Mouse (Mus musculus): Measurements from ENCODE around the gene Pemt.
"Not testable (repeated sequence)": the region's sequence is repeated elsewhere in the genome, so short reads cannot be mapped to it uniquely, and the experiment has no call there.

The Pemt gene

DNA sequence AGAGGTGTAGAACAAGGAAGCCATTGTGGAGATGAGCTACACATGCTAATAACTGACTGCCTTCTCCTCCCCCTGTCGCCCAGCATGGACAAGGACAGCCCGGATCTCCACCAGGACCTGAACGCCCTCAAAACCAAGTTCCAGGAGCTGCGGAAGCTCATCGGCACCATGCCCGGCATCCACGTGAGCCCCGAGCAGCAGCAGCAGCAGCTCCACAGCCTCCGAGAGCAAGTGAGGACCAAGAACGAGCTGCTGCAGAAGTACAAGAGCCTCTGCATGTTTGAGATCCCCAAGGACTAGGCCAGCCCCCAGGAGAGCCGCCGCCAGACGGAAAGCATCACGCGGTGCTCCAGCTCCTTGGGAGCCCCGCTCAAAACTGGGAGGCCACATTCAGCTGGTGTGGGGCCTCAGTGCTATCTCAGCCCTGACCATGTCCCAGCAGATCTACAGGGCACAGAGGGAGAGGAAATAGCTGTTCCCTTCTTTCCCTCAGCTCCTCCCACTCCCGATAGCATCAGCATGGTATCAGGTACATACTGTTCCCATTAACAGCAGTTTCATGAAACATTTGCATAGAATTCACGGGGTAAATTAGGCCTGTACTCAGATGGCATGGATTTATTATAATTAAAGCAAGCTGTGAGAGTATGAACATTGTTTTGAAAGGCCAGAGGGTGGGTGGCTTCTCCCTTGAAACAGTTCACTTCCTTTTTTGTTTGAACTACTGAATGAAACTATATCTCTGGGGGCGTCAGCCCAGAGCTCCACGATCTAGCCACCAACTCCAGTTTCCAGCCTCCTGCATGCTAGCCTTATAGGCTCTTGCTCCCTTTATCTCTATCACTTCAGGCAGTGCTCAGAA, 85.6 kb downstream of the Pemt start:
- ATAC-seq (ENCODE audit: insufficient number of reproducible peaks, low FRiP score, low TSS enrichment): no peak

DNA sequence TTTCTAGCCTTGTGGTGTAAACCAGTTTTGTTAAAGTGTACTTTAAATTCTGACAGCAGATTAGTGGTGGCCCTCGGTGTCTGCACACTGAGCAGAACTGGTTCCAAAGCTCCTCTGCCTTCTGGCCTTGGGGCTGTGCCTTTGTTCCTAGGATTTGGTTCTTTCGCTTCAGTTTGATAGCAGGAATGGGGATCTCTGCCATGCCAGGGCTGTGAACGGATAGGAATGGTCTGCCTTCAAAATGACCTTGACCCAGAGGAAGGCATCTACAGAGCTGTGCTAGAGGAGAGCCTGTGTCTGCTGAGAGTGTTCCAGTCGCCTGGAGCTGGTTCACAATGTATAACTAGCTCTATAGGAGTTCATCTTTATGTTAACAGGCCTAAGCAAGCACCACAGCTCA, 86.8 kb downstream of the Pemt start:
- ATAC-seq (ENCODE audit: insufficient number of reproducible peaks, low FRiP score, low TSS enrichment): no peak

DNA sequence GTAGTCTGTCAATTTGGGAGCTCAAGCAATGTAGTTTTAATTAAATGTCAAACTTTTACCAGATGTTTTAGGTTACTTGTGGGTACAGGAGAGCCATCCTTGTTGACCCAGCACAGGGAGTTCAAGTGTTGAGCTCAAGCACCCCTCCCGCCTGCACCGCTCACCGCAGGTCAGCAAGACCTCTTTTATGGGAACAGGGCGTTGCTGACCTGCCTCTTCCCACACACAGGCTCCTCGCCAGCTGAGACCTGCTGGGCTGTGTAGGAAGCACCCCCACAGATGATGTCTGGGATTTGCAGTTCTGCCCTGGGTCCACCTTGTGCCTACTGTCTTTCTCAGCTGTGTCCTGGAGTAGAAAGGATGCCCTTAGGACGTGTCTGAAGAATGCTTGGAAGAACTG, 89.5 kb downstream of the Pemt start:
- ATAC-seq (ENCODE audit: insufficient number of reproducible peaks, low FRiP score, low TSS enrichment): no peak

DNA sequence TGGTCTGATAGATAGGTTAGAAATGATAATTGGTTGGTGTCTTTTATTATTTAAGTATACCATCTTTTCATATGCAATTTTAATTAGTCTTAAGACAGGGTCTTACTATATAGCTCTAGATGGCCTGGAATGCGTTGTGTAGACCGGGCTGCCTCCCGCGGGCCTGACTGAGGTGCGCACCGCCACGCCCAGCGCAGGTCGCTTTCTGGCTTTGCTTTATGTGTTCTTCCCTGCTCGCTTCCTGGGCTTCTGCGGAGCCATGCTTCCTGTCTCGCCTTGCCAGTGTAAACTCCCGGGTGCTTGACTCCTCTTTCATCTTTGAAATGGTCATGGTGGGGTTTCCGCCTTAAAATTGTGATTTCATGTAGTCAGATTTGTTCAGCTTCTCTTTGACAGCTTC, 93.4 kb downstream of the Pemt start:
- no peak for ATAC-seq (ENCODE audit: insufficient number of reproducible peaks, low FRiP score, low TSS enrichment)

DNA sequence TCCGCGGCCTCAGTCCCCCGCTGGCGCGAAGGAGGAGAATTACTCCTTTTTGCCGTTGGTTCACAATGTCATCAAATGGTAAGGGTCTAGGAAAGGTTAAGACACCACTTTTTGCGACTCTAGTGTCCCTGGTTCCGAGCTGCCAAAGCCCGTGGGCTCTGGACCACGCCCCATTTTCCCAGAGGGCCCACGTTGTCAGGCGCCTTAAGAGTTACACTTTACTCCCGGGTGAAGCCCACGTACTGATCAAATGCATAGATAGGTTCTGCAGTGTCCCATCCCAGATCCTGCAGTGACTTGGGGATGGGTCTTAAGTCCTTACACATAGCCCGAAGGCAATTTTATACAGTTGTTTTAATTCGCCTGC, 97.9 kb downstream of the Pemt start:
- ATAC-seq (ENCODE audit: insufficient number of reproducible peaks, low FRiP score, low TSS enrichment): no peak

DNA sequence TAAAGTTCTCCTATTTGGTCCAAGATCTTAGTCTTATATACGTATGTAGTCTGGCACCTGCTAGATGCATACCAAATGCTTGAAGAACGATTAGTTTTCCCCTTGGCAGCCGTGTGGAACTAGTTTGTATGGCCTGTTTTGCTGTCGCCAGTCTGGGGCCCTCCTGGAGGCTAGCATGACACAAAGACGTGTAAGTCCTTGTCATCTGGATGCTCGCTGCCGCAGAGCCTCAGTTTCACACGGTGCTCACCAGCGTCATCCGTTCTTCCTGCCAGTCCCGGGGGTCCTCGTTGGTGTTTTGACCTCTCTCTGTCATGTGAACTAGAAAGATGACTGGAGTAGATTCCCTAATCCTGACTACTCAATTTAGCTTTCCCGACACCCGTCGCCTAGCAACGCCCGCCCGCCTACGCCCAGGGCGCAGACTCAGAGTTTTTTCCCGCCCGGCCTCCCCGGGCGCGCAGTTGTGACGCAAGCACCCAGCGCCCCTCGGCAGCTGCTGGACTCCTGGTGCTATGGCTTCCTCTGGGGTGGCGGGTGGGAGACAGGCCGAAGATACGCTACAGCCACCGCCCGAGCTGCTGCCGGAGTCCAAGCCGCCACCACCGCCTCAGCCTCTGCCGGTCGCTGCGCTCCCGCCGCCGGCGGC, 98.4 kb downstream of the Pemt start, which contains the start of gene Med9:
TSS of gene Med9 (plus strand) at position 455 of the 649 bp plus-strand sequence.
- peak; percentile 82; the same call in 1 of the 2 replicates for ATAC-seq (ENCODE audit: insufficient number of reproducible peaks, low FRiP score, low TSS enrichment)

DNA sequence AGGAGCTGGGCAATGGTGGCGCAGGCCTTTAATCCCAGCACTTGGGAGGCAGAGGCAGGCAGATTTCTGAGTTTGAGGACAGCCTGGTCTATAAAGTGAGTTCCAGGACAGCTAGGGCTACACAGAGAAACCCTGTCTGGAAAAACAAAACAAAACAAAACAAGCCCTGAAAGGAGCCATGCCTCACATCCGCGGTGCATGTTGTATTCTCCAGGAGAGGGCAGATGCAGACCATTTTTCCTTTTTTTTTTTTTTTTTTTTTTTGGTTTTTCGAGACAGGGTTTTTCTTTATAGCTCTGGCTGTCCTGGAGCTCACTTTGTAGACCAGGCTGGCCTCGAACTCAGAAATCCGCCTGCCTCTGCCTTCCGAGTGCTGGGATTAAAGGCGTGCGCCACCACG, 101.4 kb downstream of the Pemt start:
- not testable (repeated sequence) for ATAC-seq (ENCODE audit: insufficient number of reproducible peaks, low FRiP score, low TSS enrichment)

DNA sequence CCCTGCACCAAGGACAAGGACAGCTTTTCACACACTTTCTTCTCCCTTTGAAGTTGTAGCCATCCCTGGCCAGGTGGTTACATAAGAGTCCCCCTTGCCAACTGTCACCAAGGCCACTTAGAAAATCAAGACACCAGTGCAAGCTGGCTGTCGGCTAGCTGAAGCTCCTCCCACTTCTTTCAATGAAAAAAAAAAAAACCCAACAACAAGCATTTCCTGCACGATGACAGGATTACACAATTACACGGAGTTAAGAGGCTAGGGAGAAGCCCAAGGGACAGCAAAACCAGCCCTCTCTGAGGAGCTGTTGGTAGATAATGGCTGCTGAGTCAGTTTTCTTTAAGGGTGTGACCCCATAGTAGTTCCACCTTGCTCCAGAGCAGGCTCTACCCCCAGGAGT, 104.9 kb downstream of the Pemt start:
- ATAC-seq (ENCODE audit: insufficient number of reproducible peaks, low FRiP score, low TSS enrichment): no peak

DNA sequence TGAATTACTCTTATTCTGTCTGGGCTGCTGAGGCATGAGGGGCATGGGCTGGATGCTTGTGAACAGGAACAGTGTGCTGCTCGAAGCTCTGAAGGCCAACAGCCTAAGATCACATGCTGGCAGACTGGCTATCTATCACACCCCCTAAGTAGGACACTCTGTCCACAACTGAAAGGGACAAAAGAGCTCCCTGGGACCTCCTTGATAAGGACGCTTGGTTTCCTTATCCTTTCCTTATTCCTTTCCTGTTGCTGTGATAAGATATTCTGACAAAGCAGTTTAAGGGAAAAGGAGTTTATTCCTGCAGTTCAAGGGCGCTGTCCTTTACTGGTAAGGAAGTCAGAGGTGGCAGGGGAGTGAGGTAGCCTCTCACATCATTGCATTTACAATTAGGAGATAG, 105.6 kb downstream of the Pemt start:
- no peak for ATAC-seq (ENCODE audit: insufficient number of reproducible peaks, low FRiP score, low TSS enrichment)

DNA sequence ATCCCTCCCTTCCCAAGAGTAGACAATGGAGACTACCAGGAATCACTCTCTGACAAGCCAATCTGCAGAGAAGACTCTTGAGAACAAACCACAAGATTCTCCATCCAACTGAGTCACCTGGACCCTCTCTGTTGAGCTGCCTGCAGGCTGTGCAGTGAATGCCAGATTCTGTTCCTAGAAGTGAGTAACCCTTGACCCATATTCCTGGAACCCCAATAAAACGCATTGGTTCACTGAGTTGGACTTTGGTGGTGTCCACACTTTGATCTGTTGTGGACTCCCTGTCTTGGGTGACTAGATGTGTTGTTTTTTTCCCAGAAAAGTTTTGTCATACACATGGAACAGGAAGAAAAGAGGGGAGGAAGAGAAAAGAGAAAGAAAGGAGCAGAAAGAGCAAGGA, 106.5 kb downstream of the Pemt start:
- ATAC-seq (ENCODE audit: insufficient number of reproducible peaks, low FRiP score, low TSS enrichment): no peak

DNA sequence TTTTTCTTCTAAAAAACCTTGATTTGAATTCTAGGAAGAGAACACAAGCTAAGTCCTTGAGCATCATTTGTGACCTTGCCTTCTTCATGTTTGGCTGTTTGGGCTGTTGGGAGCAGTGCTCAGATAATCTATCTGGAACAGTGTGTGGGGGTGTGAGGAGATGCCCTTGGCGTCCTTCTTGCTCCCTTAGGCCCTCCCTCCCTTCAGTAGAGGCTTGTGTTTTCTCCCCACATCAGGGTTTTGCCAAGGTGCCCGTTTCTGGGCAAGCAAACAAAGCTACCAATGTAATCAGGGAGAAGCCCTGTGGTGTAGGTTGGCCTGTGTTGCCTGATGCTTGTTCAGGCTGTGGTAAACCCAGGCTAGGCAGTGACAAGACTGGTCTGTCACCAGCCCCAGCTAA, 108.7 kb downstream of the Pemt start:
- ATAC-seq (ENCODE audit: insufficient number of reproducible peaks, low FRiP score, low TSS enrichment): no peak

DNA sequence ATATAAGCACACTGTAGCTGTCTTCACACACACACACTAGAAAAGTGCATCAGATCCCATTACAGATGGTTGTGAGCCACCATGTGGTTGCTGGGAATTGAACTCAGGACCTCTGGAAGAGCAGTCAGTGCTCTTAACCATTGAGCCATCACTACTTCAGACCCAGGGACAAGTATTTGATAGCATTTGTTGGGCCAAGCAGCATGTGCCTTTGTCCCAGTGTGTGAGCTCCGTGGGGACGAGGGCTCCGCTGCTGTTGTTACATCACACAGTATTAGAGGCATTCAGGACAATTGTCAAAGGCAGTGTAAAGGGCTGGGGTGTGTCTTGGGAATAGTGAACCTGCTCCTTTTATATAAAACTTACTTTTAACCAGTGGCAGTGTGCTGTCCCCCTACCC, 109.3 kb downstream of the Pemt start:
- no peak for ATAC-seq (ENCODE audit: insufficient number of reproducible peaks, low FRiP score, low TSS enrichment)

DNA sequence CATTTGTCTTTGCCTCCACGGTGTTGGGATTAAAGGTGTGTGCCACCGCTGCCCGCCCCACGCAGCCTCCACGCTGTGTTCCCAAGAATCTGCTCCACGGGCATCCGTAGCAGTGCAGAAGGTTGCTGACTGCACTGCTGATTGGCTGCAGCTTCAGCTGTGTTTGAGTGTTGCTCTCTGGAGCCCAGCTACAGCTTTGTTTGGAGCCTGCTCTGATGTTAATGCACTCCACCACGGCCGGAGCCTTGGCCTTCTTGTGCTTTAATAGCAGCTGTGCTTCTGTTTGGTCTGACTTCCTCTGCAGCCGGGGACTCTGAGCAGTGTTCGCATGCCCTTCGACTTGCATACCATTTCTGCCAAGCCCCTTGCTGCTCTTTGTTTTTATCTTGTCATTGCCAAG, 112.3 kb downstream of the Pemt start:
- ATAC-seq (ENCODE audit: insufficient number of reproducible peaks, low FRiP score, low TSS enrichment): no peak

DNA sequence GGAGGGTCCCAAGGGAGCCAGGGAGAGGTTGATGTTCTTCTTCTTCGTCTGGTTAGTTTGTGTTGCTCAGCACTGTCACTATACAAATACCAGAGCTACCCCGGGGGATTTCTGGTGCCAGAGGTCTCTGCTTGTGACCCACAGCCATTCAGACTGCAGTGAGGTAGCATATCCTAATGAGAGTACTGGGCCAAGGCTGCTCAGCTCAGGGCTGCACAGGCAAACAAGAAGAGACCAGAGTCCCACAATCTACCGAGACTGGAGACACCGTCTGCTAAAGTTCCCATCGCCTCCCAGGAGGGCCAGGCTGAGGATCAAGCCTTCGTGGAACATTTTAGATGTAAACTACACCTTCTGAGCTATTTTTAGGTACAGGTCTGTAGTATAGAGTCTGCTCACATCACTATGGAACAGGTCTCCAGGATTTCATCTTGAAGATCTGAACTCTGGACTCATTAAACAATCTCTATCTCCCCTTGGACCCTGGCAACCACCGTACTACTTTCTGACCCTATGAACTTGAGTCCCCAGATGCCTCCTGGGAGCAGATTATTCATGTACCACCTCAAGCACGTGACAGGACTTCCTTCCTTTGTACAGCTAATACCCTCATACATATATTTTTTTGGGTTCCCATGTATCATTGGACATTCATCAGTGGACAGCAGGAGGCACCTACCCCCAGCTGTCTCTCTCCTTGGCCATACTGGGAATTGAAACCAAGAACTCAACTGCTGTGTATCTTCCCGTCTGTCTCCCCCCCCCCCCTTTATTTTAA, 113.5 kb downstream of the Pemt start:
- ATAC-seq (ENCODE audit: insufficient number of reproducible peaks, low FRiP score, low TSS enrichment): no peak

DNA sequence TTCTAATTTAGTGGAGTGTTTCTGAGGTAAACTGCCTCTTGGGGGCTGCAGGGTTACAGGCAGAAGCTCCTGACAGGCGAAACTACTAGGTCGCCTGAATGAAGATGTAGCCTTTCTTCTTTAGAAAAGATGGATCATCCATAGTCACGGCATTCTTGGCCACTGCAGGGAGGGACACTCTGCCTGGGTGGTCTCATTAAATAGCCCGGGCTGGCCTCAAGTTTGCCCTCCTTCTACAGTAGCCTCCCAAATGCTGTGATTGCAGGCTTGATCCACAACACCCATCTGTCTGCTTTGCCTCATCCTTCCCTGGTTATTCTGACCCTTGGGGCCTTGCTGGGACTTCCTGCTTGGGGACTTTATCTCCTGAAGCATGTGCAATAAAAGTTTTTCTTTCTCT, 116.3 kb downstream of the Pemt start:
- ATAC-seq (ENCODE audit: insufficient number of reproducible peaks, low FRiP score, low TSS enrichment): no peak

DNA sequence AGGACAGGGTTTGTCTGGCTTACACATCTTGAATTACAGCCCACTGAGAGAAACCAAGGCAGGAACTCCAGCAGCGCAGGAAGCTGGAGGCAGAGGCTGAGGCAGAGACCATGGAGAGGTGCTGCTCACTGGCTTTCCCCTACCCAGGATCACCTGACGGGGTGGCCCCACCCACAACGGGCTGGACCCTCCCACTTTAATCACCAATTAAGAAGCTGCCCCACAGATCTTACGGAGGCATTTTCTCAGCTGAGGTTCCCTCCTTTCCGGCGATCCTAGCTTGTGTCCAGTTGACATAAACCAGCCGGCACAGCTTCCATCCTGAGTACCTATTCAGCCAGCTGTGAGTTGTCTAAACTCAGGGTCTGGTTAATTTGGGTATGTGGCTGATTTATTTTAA, 125.0 kb downstream of the Pemt start:
- ATAC-seq (ENCODE audit: insufficient number of reproducible peaks, low FRiP score, low TSS enrichment): no peak

All from cerebellum, adult (tissue).